11 mouse cellular contexts compared by ENCODE assay signal in the genomic region with DNA sequence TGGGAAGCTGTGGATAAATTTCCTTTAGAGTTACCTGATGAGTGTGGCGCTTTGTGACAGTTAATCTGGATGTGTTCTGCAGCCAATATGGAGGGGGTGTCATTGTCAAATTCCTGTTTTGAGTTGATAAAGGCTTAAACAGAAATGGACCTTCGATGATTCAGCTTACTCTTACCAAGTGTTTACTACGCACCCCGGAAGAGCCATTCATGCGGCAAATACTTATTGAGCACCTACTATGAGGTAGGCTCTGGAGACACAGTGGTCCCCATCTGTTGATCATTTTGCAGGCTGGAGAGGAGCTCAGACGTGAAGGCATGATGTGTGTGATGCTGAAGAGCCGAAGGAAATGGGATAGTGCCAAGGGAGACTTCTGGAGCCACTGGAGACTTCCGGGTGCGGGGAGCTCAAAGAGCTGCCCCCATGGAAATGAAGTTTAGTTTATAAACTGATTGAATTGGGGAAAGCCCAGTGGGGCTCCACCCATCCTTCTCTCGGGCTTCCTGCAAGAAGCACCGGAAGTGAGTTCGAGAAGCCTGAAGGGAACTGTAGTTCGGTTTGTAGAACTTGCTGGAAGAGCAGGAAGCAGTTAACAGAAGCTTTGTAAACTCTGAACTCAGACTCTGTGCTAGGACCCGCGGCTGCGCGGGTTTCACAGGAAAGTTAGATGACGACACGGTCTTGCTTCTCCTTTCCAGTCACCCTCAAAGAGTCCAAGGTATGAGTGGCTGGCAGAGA.
DNase-seq lines count a peak whose midpoint lies in the region; ATAC-seq and TF ChIP-seq lines count a peak whose summit lies in the region.
"Had no signal": no experiment of that assay in that cellular context is flagged by ENCODE, and none has a peak within 500 bp of the region (broad histone marks: within the 10 kb centered on the region; RNA-seq: fewer than 3 reads in every experiment).

No protein-coding gene starts in this region.

- H3K4me1 ChIP-seq in spleen, adult 2 months (ENCODE audit: control insufficient read depth, insufficient read depth, insufficient read length), result peaks cover 8% of the 10 kb centered on the region; the same call in 1 of the 2 replicates
- H3K4me1 ChIP-seq in lung, embryonic 16.5 days (replicated peaks; ENCODE audit: control insufficient read depth, insufficient read depth, low read length), result peaks cover 16% of the 10 kb centered on the region
- H3K4me1 ChIP-seq in stomach, postnatal 0 days (replicated peaks; ENCODE audit: control insufficient read depth, insufficient read depth), result no peaks in the 10 kb centered on the region
- no peaks in the 10 kb centered on the region for H3K4me1 ChIP-seq in forebrain, embryonic 16.5 days (replicated peaks; ENCODE audit: control insufficient read depth, insufficient read depth, low read length)

- no peak overlapping the region for H3K4me2 ChIP-seq in lung, embryonic 16.5 days (ENCODE audit: low read depth, low read length)
- no peak overlapping the region for H3K4me2 ChIP-seq in stomach, postnatal 0 days (replicated peaks; ENCODE audit: low read depth)
- H3K4me2 ChIP-seq in forebrain, embryonic 16.5 days (ENCODE audit: low read length), result no peak overlapping the region
- H3K4me2 ChIP-seq: limb, embryonic 13.5 days had no signal

- no peaks in the 10 kb centered on the region for H3K9me3 ChIP-seq in lung, embryonic 16.5 days (ENCODE audit: control insufficient read depth, low read length)
- no peaks in the 10 kb centered on the region for H3K9me3 ChIP-seq in stomach, postnatal 0 days (ENCODE audit: control insufficient read depth, low read length)
- H3K9me3 ChIP-seq in forebrain, embryonic 16.5 days (ENCODE audit: control insufficient read depth, low read length), result no peaks in the 10 kb centered on the region

- H3K4me3 ChIP-seq in spleen, adult 2 months (ENCODE audit: extremely low read depth, insufficient read depth, insufficient read length), result no peak overlapping the region
- H3K4me3 ChIP-seq in lung, embryonic 16.5 days (ENCODE audit: low read length), result no peak overlapping the region
- H3K4me3 ChIP-seq in stomach, postnatal 0 days (ENCODE audit: low read depth, low read length), result no peak overlapping the region
- no peak overlapping the region for H3K4me3 ChIP-seq in forebrain, embryonic 16.5 days (replicated peaks; ENCODE audit: low read length)
- H3K4me3 ChIP-seq: limb, embryonic 13.5 days had no signal

- DNase-seq in spleen, adult 2 months (ENCODE audit: low read depth in 1 of 2, low spot score in 2 of 2), result peak in 1 of 2 experiments; percentile 7
- no peak for DNase-seq in spleen, postnatal 14 days (ENCODE audit: low spot score in 2 of 2)
- no peak for DNase-seq in stomach, postnatal 0 days (ENCODE audit: low spot score)
- DNase-seq in cerebellum, adult 9-11 months, result no peak
- no peak for DNase-seq in yolk sac, embryonic 10.5 days (ENCODE audit: low spot score)
- DNase-seq: thymus, adult 18-20 months had no signal

- no peaks in the 10 kb centered on the region for H3K36me3 ChIP-seq in spleen, adult 2 months (ENCODE audit: control insufficient read depth, insufficient read depth, low read length)
- H3K36me3 ChIP-seq in lung, embryonic 16.5 days (ENCODE audit: control insufficient read depth, insufficient read depth, low read length), result no peaks in the 10 kb centered on the region
- H3K36me3 ChIP-seq in stomach, postnatal 0 days (ENCODE audit: control insufficient read depth, insufficient read depth, low read length), result no peaks in the 10 kb centered on the region
- H3K36me3 ChIP-seq in forebrain, embryonic 16.5 days (ENCODE audit: control insufficient read depth, insufficient read depth), result no peaks in the 10 kb centered on the region
- H3K36me3 ChIP-seq: limb, embryonic 13.5 days had no signal

- H3K27ac ChIP-seq in spleen, adult 2 months (ENCODE audit: insufficient read depth, low read length), result 0 out of 2 replicates have a peak overlapping the region, but pooled peaks have one; percentile 3
- H3K27ac ChIP-seq in lung, embryonic 16.5 days (ENCODE audit: low read length), result peak overlapping the region; percentile 54
- peak overlapping the region; percentile 50 for H3K27ac ChIP-seq in stomach, postnatal 0 days (replicated peaks)
- H3K27ac ChIP-seq in forebrain, embryonic 16.5 days (ENCODE audit: low read length), result no peak overlapping the region
- H3K27ac ChIP-seq: limb, embryonic 13.5 days had no signal

- no peak for TF ChIP-seq CTCF in spleen, adult 2 months (IDR thresholded peaks at IDR 0.05; ENCODE audit: extremely low read depth, insufficient read depth, insufficient read length, insufficient replicate concordance)
- no peak for TF ChIP-seq CTCF in stomach, postnatal 0 days (IDR thresholded peaks at IDR 0.05; ENCODE audit: low read depth)

- no peak for TF ChIP-seq EP300 in stomach, postnatal 0 days (optimal IDR thresholded peaks at IDR 0.05)

- H3K27me3 ChIP-seq in spleen, adult 2 months (ENCODE audit: control insufficient read depth, insufficient read depth, low read length), result no peaks in the 10 kb centered on the region
- H3K27me3 ChIP-seq in lung, embryonic 16.5 days (ENCODE audit: control insufficient read depth, insufficient read depth, low read depth, low read length), result no peaks in the 10 kb centered on the region
- H3K27me3 ChIP-seq in stomach, postnatal 0 days (ENCODE audit: control insufficient read depth, insufficient read depth, low read length), result no peaks in the 10 kb centered on the region
- H3K27me3 ChIP-seq in forebrain, embryonic 16.5 days (replicated peaks; ENCODE audit: control insufficient read depth, insufficient read depth, low read length), result no peaks in the 10 kb centered on the region
- H3K27me3 ChIP-seq: limb, embryonic 13.5 days had no signal

- 0 out of 2 replicates have a peak, but pooled peaks have one; percentile 10 for ATAC-seq in common myeloid progenitor, adult 5-6 weeks (replicated peaks; ENCODE audit: low read depth, poor library complexity, severe bottlenecking)
- ATAC-seq in lung, embryonic 16.5 days (ENCODE audit: low read depth), result peak; percentile 53
- ATAC-seq in stomach, postnatal 0 days (ENCODE audit: low FRiP score, low TSS enrichment), result no peak; the same call in 1 of the 2 replicates
- ATAC-seq in forebrain, embryonic 16.5 days, result no peak
- ATAC-seq: forebrain, embryonic 14.5 days had no signal

- TF ChIP-seq POLR2A in spleen, adult 2 months (IDR thresholded peaks at IDR 0.05; ENCODE audit: low read depth, low read length), result no peak

- H3K9ac ChIP-seq in lung, embryonic 16.5 days (ENCODE audit: low read length), result no peak overlapping the region
- no peak overlapping the region for H3K9ac ChIP-seq in stomach, postnatal 0 days (ENCODE audit: low read length)
- H3K9ac ChIP-seq in forebrain, embryonic 16.5 days (replicated peaks; ENCODE audit: low read depth, low read length), result no peak overlapping the region
- H3K9ac ChIP-seq: limb, embryonic 13.5 days had no signal

- WGBS in spleen, adult 2 months, result 77% methylated on average over 19 of the region's 19 CpGs
- 57% methylated on average over 19 of the region's 19 CpGs for whole genome bisulfite sequencing in lung, embryonic 16.5 days
- 69% methylated on average over 19 of the region's 19 CpGs for WGBS in stomach, postnatal 0 days
- WGBS in forebrain, embryonic 16.5 days, result 82% methylated on average over 19 of the region's 19 CpGs

Comparison
In these comparisons a context has a peak if more than half of its experiments do, and no peak if none do; other contexts are left out.
1. ATAC-seq: peak in common myeloid progenitor, adult 5-6 weeks (single experiment) and lung, embryonic 16.5 days (single experiment); none in stomach, postnatal 0 days (single experiment) and forebrain, embryonic 16.5 days (single experiment).